Mouse (Mus musculus) hindbrain, embryonic 13.5 days (tissue): Measurements from ENCODE around the gene Mapk8ip2. TPM values are rescaled to one million over a fixed set of nuclear protein-coding genes. Genes with fewer than 3 reads are reported as not detected.
A peak's percentile ranks its signal among the peaks of the same experiment; 100 is the strongest.

Source experiments
- ATAC-seq: fragments of 200-750 bp; cut with Nextera tagmentation; 2 replicates; pipeline ENCODE4 v1.8.0; 2017; ENCODE audit warnings: moderate TSS enrichment; ENCODE audit not compliant: low FRiP score
- H3K27ac ChIP-seq: fragments of 300-500 bp; sonication (generic); 2 replicates; pipeline ENCODE4 v1.5.1; 2015; ENCODE audit warnings: inconsistent platforms, mild to moderate bottlenecking, moderate library complexity
- H3K27me3 ChIP-seq: fragments of 300-500 bp; sonication (generic); 2 replicates; pipeline ENCODE4 v1.6.1; 2015; ENCODE audit warnings: mild to moderate bottlenecking, inconsistent platforms
- H3K36me3 ChIP-seq: fragments of 300-500 bp; sonication (generic); 2 replicates; pipeline ENCODE4 v1.6.1; 2015; ENCODE audit warnings: mild to moderate bottlenecking, inconsistent platforms
- H3K4me1 ChIP-seq: fragments of 300-500 bp; sonication (generic); replicated peaks from 2 replicates; pipeline ENCODE4 v1.6.1; 2015; ENCODE audit warnings: inconsistent platforms
- H3K4me2 ChIP-seq: fragments of 300-500 bp; sonication (generic); 2 replicates; pipeline ENCODE4 v1.6.1; 2015; ENCODE audit warnings: inconsistent platforms, mild to moderate bottlenecking, moderate library complexity
- H3K4me3 ChIP-seq: fragments of 300-500 bp; sonication (generic); 2 replicates; pipeline ENCODE4 v1.5.1; 2015; ENCODE audit warnings: mild to moderate bottlenecking, inconsistent platforms
- H3K9ac ChIP-seq: fragments of 300-500 bp; sonication (generic); 2 replicates; pipeline ENCODE4 v1.6.1; 2015; ENCODE audit warnings: mild to moderate bottlenecking, inconsistent platforms
- H3K9me3 ChIP-seq: fragments of 300-500 bp; sonication (generic); 2 replicates; pipeline ENCODE4 v1.6.1; 2016; ENCODE audit warnings: inconsistent platforms
- WGBS: fragments of 180-500 bp; shearing (Covaris S2); methylation state at CpG from one replicate; pipeline ENCODE4 v1.1.7; 2015; 5-methylcytosine and 5-hydroxymethylcytosine counted together
- polyA plus RNA-seq: library from polyadenylated mRNA; unstranded; fragments of >200 nt; fragmentation: Nextera tagmentation; extraction: Ambion mirVana; gene quantifications from 2 replicates; pipeline ENCODE4 v1.2.1, GENCODE M21; 2015

The Mapk8ip2 gene
- 74.0 and 80.1 TPM in 2 replicates for polyA plus RNA-seq

DNA sequence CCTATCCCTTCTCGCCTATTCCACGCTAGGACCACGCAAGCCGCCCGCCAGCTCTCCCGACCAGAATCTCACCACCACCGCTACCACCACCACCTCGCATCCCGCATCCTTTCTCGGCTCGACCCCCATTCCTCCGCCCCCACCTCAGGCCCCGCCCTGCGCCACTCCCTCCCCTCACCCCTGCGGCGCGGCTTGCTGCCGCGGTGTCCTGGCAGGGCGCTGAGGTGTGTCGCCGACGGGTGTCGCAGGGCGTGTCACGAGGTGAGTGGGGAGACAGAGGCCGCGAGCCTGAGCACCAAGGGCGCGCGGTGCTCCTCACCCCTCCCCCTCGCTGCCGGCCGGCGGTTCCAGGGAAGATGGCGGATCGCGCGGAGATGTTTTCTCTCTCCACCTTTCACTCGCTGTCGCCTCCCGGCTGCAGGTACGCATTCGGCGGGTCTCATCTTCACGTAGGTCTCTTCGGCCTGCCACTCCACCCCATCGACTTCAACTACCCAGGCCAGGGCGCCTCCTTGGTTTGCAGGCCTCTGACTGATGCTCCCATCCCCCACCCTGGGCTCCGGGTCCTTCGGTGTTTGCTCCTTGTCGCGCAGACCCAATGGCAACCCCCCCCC, at the start of gene Mapk8ip2:
Mapk8ip2 (plus strand) TSS at position 49 of the 614 bp plus-strand sequence.
- Histone ChIP-seq H3K27ac (peak within 1 kb of the TSS; percentile 90), H3K4me1 (peaks cover 43% of the 10 kb centered on the region), H3K4me2 (peak within 1 kb of the TSS; percentile 87), H3K36me3 (peaks cover 28% of the 10 kb centered on the region), H3K9ac (peak within 1 kb of the TSS; percentile 88), H3K4me3 (peak within 1 kb of the TSS; percentile 72), H3K9me3 (no peaks in the 10 kb centered on the region), H3K27me3 (peaks cover 11% of the 10 kb centered on the region; the same call in 1 of the 2 replicates)
- ATAC-seq = peak; percentile 85
- under 1% methylated on average over 53 of the region's 53 CpGs for WGBS

DNA sequence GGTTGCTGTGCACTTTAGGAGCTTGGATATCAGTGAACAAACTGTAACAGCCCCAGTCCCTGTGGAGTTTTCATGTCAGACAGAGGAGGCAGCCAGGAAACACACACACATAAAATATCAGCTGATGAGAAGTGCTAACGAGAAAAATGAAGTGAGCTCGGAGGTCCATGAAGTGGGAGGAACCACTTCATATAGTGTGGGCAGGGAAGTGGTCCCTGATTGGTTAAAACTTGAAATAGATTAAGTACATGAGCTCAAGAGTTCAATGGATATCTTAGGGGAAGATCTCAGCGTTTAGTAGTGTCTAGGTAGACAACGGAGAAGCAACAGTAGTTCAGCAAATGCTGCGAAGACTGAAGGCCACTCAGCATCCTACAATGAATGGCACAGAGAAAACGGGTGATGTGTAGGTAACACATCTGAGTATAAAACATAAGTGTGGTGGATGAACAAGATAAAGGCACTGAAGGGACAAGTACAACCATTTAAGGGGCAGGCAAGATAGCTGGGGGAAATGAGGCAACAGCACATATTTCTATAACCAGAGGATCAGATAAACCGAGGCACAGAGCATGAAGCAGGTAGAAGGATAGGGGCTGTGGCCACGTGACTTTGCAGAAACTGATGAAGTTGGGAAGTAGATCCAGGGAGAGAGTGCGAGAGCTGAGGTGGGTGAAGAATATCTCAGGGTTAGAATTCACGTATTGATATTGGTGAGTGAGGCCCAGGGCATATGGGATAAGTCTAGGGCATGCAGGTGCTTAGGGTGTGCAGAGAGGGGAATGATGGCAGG, 48.7 kb upstream of the Mapk8ip2 start:
- Histone ChIP-seq H3K4me3 (no peak overlapping the region), H3K36me3 (no peaks in the 10 kb centered on the region), H3K4me1 (no peaks in the 10 kb centered on the region), H3K9ac (no peak overlapping the region), H3K27me3 (no peaks in the 10 kb centered on the region), H3K27ac (no peak overlapping the region), H3K9me3 (peaks cover 13% of the 10 kb centered on the region), H3K4me2 (no peak overlapping the region)
- 88% methylated on average over 10 of the region's 10 CpGs for whole genome bisulfite sequencing
- ATAC-seq = no peak

DNA sequence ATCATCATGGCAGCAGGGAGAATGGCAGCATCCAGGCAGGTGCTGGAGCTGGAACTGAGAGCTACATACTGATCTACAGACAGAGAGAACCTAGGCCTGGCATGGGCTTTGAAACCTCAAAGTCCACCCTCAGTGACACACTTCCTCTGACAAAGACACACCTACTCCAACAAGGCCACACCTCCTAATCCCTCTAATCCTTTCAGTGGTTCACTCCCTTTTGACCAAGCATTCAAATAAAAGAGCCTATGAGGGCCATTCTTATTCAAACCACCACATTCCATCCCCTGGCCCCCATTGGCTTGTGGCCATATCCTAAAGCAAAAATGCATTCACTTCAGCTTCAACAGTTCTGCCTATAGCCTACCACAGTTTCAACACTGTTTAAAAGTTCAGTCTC, 47.0 kb upstream of the Mapk8ip2 start:
- peaks cover 13% of the 10 kb centered on the region for H3K9me3 ChIP-seq
- H3K4me1 ChIP-seq = no peaks in the 10 kb centered on the region
- H3K27me3 ChIP-seq = no peaks in the 10 kb centered on the region
- no peaks in the 10 kb centered on the region for H3K36me3 ChIP-seq
- ATAC-seq = no peak
- H3K4me3 ChIP-seq = no peak overlapping the region
- H3K4me2 ChIP-seq = no peak overlapping the region
- H3K27ac ChIP-seq = no peak overlapping the region
- H3K9ac ChIP-seq = no peak overlapping the region

DNA sequence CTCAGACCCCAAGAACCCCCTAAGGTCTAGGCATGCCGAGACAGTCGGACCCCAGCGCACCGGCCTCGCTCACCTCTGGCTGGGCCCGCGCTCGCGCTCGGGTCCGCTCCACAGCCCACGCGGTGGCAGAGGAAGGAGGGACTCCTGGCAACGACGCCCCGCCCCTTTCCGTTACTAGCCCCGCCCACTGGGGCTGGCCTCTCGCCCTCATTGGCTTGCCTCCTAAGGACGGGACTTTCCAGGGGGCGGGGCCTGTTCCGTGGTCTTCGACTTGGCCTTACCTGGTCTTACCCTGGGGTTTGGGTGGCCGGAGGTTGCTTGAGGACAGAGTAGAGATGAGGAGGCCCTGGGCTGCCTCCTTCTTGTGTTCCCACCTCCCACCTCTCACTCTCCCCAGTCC, 43.6 kb upstream of the Mapk8ip2 start, which contains the start of gene Syce3:
Syce3 (minus strand) TSS at position 386 of the 400 bp plus-strand sequence.
- Histone ChIP-seq H3K9me3 (peaks cover 13% of the 10 kb centered on the region), H3K9ac (no peak within 1 kb of the TSS), H3K27me3 (no peaks in the 10 kb centered on the region), H3K4me2 (no peak within 1 kb of the TSS), H3K4me3 (no peak within 1 kb of the TSS), H3K27ac (no peak within 1 kb of the TSS), H3K4me1 (no peaks in the 10 kb centered on the region), H3K36me3 (no peaks in the 10 kb centered on the region)
- 88% methylated on average over 22 of the region's 24 CpGs for WGBS
- no peak for ATAC-seq

DNA sequence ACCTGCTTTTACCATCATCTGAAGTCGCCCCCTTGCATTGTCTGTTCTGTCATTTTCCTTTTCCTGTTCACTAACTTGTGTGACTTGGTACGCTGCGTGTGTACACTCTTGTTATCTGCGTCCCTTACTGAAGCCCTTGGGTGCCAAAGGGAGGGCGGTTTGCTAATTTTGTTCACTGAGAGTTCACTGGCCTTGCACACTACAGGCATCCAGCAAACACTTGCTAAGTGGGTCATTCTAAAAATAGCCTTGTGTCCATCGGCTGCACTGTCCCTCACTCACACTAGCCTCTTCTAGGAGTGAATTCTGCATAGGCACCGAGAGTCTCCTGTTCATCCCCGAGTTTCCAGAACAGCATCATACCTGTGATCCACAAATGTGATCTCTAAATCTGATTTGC, 38.4 kb upstream of the Mapk8ip2 start:
- Histone ChIP-seq H3K4me3 (no peak overlapping the region), H3K36me3 (peaks cover 43% of the 10 kb centered on the region), H3K4me1 (no peaks in the 10 kb centered on the region), H3K9ac (no peak overlapping the region), H3K9me3 (no peaks in the 10 kb centered on the region), H3K27me3 (no peaks in the 10 kb centered on the region), H3K27ac (no peak overlapping the region), H3K4me2 (no peak overlapping the region)
- 94% methylated on average over 8 of the region's 8 CpGs for WGBS
- no peak for ATAC-seq

DNA sequence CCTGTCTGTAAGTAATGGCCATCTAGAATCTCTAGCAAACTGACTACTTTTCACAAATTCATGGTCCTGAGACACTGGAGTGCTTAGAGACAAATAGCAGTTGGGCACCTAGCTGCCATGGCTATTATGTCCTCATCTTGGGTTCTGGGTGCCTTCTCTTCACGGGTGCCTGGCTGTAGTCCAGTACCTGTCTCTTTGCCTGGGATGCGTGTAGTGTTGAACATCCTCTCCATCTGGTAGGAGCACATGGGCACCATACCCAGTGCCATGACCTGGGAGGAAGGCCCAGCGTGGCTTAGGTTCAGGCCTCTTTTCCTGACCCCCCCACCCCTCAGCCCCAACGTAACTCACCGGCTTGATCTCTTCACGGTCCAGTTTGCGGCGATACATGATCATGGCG, 31.8 kb upstream of the Mapk8ip2 start:
- no peak overlapping the region for H3K27ac ChIP-seq
- no peaks in the 10 kb centered on the region for H3K4me1 ChIP-seq
- ATAC-seq = no peak
- no peaks in the 10 kb centered on the region for H3K27me3 ChIP-seq
- H3K36me3 ChIP-seq = peaks cover 86% of the 10 kb centered on the region
- 92% methylated on average over 9 of the region's 9 CpGs for WGBS
- no peaks in the 10 kb centered on the region for H3K9me3 ChIP-seq
- no peak overlapping the region for H3K4me2 ChIP-seq
- H3K4me3 ChIP-seq = no peak overlapping the region
- H3K9ac ChIP-seq = no peak overlapping the region

DNA sequence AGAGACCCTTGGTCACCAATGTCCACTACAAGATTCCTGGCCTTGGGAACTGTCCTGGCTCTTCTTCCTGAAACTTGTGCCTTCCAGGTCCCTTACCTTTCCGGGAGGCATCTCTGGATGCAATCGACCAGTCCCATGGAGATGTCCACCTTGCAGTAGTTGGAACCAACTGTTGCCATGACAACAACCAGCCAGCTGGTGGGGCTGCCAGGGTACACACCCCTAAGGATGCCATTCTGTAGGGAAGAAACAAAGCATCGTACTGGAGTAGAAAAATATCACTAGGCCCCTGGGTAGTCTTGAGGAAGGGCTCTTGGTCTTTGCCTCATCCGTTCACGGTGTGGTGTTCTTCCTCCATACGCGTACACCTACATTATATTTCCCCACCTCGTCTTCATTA, 29.1 kb upstream of the Mapk8ip2 start:
- 90% methylated on average over 8 of the region's 8 CpGs for WGBS
- peaks cover 69% of the 10 kb centered on the region for H3K36me3 ChIP-seq

DNA sequence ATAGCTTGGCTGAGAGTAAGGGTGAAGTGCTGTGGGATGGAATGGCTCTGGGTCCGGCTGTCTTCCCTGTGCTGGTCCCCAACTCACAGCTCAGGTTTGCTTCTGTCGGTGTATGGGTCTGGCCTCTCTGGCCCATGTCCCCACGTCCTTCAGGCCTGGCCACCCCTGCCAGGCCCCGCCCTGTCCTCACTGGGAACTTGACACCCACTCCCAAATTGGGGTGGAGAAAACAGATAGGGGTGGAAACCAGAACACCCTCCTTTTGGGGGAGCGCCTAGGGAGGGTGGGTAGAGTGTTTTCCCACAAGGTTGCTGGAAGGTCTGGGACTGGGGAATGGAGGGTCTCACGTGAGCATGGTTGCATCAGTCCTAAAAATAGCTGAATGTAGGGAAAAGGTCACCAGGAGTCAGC, 28.0 kb upstream of the Mapk8ip2 start, which contains the start of gene Cpt1b:
Cpt1b (minus strand) TSS at position 153 of the 411 bp plus-strand sequence.
- H3K36me3 ChIP-seq = peaks cover 58% of the 10 kb centered on the region

More for the DNA sequence above, 29.1 kb upstream of the Mapk8ip2 start:
- H3K4me1 ChIP-seq = peaks cover 14% of the 10 kb centered on the region
- no peak for ATAC-seq
- H3K9ac ChIP-seq = no peak overlapping the region
- H3K27me3 ChIP-seq = no peaks in the 10 kb centered on the region
- no peak overlapping the region for H3K4me3 ChIP-seq
- H3K27ac ChIP-seq = no peak overlapping the region
- H3K9me3 ChIP-seq = no peaks in the 10 kb centered on the region
- H3K4me2 ChIP-seq = no peak overlapping the region

DNA sequence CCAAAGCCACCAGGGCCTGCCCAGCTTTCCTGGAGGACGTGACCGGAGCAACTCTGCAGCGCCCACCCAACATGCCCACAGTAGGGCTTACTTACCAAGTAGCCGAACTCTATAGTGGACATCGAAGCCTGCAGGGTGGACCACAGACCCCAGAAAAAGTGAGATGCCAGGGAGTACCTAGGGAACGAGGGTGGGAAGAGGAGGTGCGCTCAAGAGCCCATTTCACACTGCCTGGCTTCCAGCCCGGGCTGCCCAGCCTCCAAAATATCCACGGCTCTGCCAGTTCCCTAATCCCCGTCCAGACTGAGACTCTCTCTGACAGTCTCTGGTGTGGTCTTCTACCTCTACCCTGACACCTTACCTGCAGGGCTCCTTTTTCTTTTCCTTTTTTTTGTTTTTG, 27.0 kb upstream of the Mapk8ip2 start:
- H3K4me1 ChIP-seq = peaks cover 28% of the 10 kb centered on the region
- H3K9me3 ChIP-seq = no peaks in the 10 kb centered on the region
- no peaks in the 10 kb centered on the region for H3K27me3 ChIP-seq
- no peak overlapping the region for H3K4me2 ChIP-seq
- H3K36me3 ChIP-seq = peaks cover 51% of the 10 kb centered on the region
- no peak for ATAC-seq
- H3K27ac ChIP-seq = no peak overlapping the region
- WGBS = 94% methylated on average over 10 of the region's 10 CpGs
- no peak overlapping the region for H3K4me3 ChIP-seq
- H3K9ac ChIP-seq = no peak overlapping the region

More for the DNA sequence above, 28.0 kb upstream of the Mapk8ip2 start, which contains the start of gene Cpt1b:
- H3K4me2 ChIP-seq = no peak within 1 kb of the TSS
- no peaks in the 10 kb centered on the region for H3K9me3 ChIP-seq
- no peaks in the 10 kb centered on the region for H3K27me3 ChIP-seq
- 35% methylated on average over 6 of the region's 6 CpGs for WGBS
- no peak within 1 kb of the TSS for H3K4me3 ChIP-seq
- ATAC-seq = no peak
- peaks cover 18% of the 10 kb centered on the region for H3K4me1 ChIP-seq
- H3K27ac ChIP-seq = no peak within 1 kb of the TSS
- H3K9ac ChIP-seq = no peak within 1 kb of the TSS

DNA sequence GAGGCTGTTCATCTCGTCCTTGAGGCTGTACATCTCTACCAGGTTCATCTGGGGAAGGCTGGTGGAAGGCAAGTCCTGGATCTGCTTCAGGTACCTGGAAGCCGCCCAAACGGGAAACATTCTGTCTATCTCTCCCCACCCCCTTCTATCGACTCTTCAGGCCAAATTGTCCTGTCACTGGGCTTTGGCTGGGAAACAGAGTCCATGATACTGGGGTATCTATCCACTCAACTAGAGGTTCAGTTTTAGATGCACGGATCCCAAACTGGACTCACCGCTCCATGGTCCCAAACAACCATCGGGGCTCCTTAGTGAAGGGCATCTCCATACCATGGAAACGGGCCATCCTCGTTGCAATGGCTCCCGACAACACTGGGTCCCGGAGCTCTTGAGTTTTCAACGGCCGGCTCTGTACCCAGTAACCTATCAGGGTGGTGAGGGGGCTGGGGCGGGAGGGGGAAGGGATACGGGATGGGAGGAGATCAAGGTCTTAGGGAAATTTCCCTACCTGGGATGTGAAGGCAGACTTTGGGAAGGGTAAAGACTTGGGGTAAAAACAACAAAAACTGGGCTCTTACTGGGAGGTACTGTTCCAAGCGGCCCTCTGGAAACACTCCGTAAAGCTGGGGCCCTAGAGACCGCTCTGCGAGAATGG, 25.4 kb upstream of the Mapk8ip2 start:
- H3K9me3 ChIP-seq = no peaks in the 10 kb centered on the region
- no peak for ATAC-seq
- H3K4me1 ChIP-seq = peaks cover 28% of the 10 kb centered on the region
- peak overlapping the region; percentile 84 for H3K9ac ChIP-seq
- H3K4me2 ChIP-seq = peak overlapping the region; percentile 90
- WGBS = 87% methylated on average over 19 of the region's 19 CpGs
- H3K36me3 ChIP-seq = peaks cover 39% of the 10 kb centered on the region
- H3K27ac ChIP-seq = 0 out of 2 replicates have a peak overlapping the region, but pooled peaks have one; percentile 98
- H3K27me3 ChIP-seq = no peaks in the 10 kb centered on the region
- peak overlapping the region; percentile 78 for H3K4me3 ChIP-seq

DNA sequence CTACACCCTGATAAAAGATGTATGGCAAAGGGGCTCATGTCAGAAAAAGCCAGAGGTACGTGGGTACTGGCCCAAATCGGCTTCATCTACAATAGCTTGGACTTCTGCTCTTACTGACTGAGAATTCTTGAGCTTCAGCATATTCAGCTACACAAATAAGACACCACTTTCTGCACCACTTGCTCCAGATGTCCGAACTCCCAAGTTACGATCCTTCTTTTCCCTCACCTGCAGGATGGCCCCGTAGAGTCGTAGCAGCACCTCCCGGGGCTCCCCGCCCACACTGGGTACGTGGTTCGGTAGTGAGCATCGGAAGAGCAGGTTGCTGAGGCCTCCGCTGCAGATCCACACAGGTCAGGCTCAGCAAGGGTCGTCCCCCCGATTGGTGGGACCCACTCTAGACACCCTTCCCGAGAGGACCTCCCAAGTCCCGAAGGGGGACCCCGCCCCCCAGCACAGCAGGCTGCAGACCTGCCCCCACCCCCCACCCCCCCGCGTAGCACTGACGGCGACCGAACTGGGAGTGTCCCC, 24.8 kb upstream of the Mapk8ip2 start:
- Histone ChIP-seq H3K4me1 (peaks cover 28% of the 10 kb centered on the region), H3K27me3 (no peaks in the 10 kb centered on the region), H3K9ac (peak overlapping the region; percentile 84), H3K4me3 (peak overlapping the region; percentile 78), H3K36me3 (peaks cover 33% of the 10 kb centered on the region), H3K4me2 (peak overlapping the region; percentile 90), H3K9me3 (no peaks in the 10 kb centered on the region), H3K27ac (peak overlapping the region; percentile 98)
- peak; percentile 57 for ATAC-seq
- 4% methylated on average over 22 of the region's 22 CpGs for WGBS
